Mouse (Mus musculus): ENCODE results near the gene Slc25a53. TPM values are rescaled to one million over a fixed set of nuclear protein-coding genes. Genes with fewer than 3 reads are reported as not detected.
A peak's percentile ranks its signal among the peaks of the same experiment; 100 is the strongest.

Slc25a53 gene
- 6.7 and 8.0 TPM in 2 replicates for polyA plus RNA-seq (2011; ENCODE audit: insufficient read length, low read depth, missing spikeins)

GRCm38 (mm10) chrX:137038000-137038483 lies at the start of gene Slc25a53:
Gene Slc25a53, minus strand, starts transcription at chrX:137038302.
- Histone ChIP-seq H3K4me3 (ENCODE audit: insufficient read depth, low read length) (peak within 1 kb of the TSS; percentile 96), H3K27ac (ENCODE audit: insufficient read depth, low read length) (peak within 1 kb of the TSS; percentile 93), H3K4me1 (ENCODE audit: control insufficient read depth, insufficient read depth, low read length) (no peaks in the 10 kb centered on the region)
- no peak for TF ChIP-seq CTCF (IDR thresholded peaks at IDR 0.05; ENCODE audit: borderline replicate concordance, insufficient read depth, low read length)

GRCm38 (mm10) chrX:137063202-137063601 lies 25.1 kb upstream of the Slc25a53 start:
- Histone ChIP-seq H3K4me1 (ENCODE audit: control insufficient read depth, insufficient read depth, low read length) (no peaks in the 10 kb centered on the region), H3K27ac (ENCODE audit: insufficient read depth, low read length) (no peak overlapping the region), H3K4me3 (ENCODE audit: insufficient read depth, low read length) (no peak overlapping the region)
- TF ChIP-seq POLR2A (IDR thresholded peaks at IDR 0.05; ENCODE audit: low read depth, low read length) (no peak), CTCF (IDR thresholded peaks at IDR 0.05; ENCODE audit: borderline replicate concordance, insufficient read depth, low read length) (no peak)

GRCm38 (mm10) chrX:137049425-137050225 lies 11.5 kb upstream of the Slc25a53 start, which contains the start of gene Fam199x:
Gene Fam199x, plus strand, starts transcription at chrX:137049594.
- no peak within 1 kb of the TSS for H3K27ac ChIP-seq (ENCODE audit: insufficient read depth, low read length)
- no peaks in the 10 kb centered on the region for H3K4me1 ChIP-seq (ENCODE audit: control insufficient read depth, insufficient read depth, low read length)
- H3K4me3 ChIP-seq (ENCODE audit: insufficient read depth, low read length), result peak within 1 kb of the TSS; percentile 76
- TF ChIP-seq CTCF (IDR thresholded peaks at IDR 0.05; ENCODE audit: borderline replicate concordance, insufficient read depth, low read length) (0 out of 2 replicates have a peak, but pooled peaks have one; percentile 11), POLR2A (IDR thresholded peaks at IDR 0.05; ENCODE audit: low read depth, low read length) (peak; percentile 41; the same call in 1 of the 2 replicates)

GRCm38 (mm10) chrX:137049060-137049424 lies 10.9 kb upstream of the Slc25a53 start:
- H3K4me3 ChIP-seq (ENCODE audit: insufficient read depth, low read length), result peak overlapping the region; percentile 15
- no peaks in the 10 kb centered on the region for H3K4me1 ChIP-seq (ENCODE audit: control insufficient read depth, insufficient read depth, low read length)
- TF ChIP-seq POLR2A (IDR thresholded peaks at IDR 0.05; ENCODE audit: low read depth, low read length) (no peak), CTCF (IDR thresholded peaks at IDR 0.05; ENCODE audit: borderline replicate concordance, insufficient read depth, low read length) (no peak)
- H3K27ac ChIP-seq (ENCODE audit: insufficient read depth, low read length), result no peak overlapping the region

GRCm38 (mm10) chrX:137038502-137038901 lies 400 bp upstream of the Slc25a53 start:
- no peak overlapping the region for H3K27ac ChIP-seq (ENCODE audit: insufficient read depth, low read length)

GRCm38 (mm10) chrX:137037470-137037999 lies 567 bp downstream of the Slc25a53 start:
- Histone ChIP-seq H3K4me3 (ENCODE audit: insufficient read depth, low read length) (peak overlapping the region; percentile 96), H3K4me1 (ENCODE audit: control insufficient read depth, insufficient read depth, low read length) (no peaks in the 10 kb centered on the region), H3K27ac (ENCODE audit: insufficient read depth, low read length) (no peak overlapping the region; the same call in 1 of the 2 replicates)
- TF ChIP-seq CTCF (IDR thresholded peaks at IDR 0.05; ENCODE audit: borderline replicate concordance, insufficient read depth, low read length) (no peak), POLR2A (IDR thresholded peaks at IDR 0.05; ENCODE audit: low read depth, low read length) (0 out of 2 replicates have a peak, but pooled peaks have one; percentile 45)

More at GRCm38 (mm10) chrX:137038502-137038901, 400 bp upstream of the Slc25a53 start:
- H3K4me3 ChIP-seq (ENCODE audit: insufficient read depth, low read length), result peak overlapping the region; percentile 96; the same call in 1 of the 2 replicates
- no peaks in the 10 kb centered on the region for H3K4me1 ChIP-seq (ENCODE audit: control insufficient read depth, insufficient read depth, low read length)
- no peak for TF ChIP-seq POLR2A (IDR thresholded peaks at IDR 0.05; ENCODE audit: low read depth, low read length)
- no peak for TF ChIP-seq CTCF (IDR thresholded peaks at IDR 0.05; ENCODE audit: borderline replicate concordance, insufficient read depth, low read length)

GRCm38 (mm10) chrX:137034322-137034721 lies 3.8 kb downstream of the Slc25a53 start:
- H3K27ac ChIP-seq (ENCODE audit: insufficient read depth, low read length), result no peak overlapping the region
- TF ChIP-seq CTCF (IDR thresholded peaks at IDR 0.05; ENCODE audit: borderline replicate concordance, insufficient read depth, low read length), result no peak
- TF ChIP-seq POLR2A (IDR thresholded peaks at IDR 0.05; ENCODE audit: low read depth, low read length), result no peak
- no peak overlapping the region for H3K4me3 ChIP-seq (ENCODE audit: insufficient read depth, low read length)
- H3K4me1 ChIP-seq (ENCODE audit: control insufficient read depth, insufficient read depth, low read length), result no peaks in the 10 kb centered on the region

- Histone ChIP-seq H3K27ac (ENCODE audit: insufficient read depth, low read length) (no peak overlapping the region), H3K4me1 (ENCODE audit: control insufficient read depth, insufficient read depth, low read length) (no peaks in the 10 kb centered on the region), H3K4me3 (ENCODE audit: insufficient read depth, low read length) (no peak overlapping the region)
- no peak for TF ChIP-seq CTCF (IDR thresholded peaks at IDR 0.05; ENCODE audit: borderline replicate concordance, insufficient read depth, low read length)
- TF ChIP-seq POLR2A (IDR thresholded peaks at IDR 0.05; ENCODE audit: low read depth, low read length), result no peak
These were observed 6.4 kb downstream of the Slc25a53 start for GRCm38 (mm10) chrX:137031726-137032125.

- Histone ChIP-seq H3K4me3 (ENCODE audit: insufficient read depth, low read length) (no peak overlapping the region), H3K4me1 (ENCODE audit: control insufficient read depth, insufficient read depth, low read length) (no peaks in the 10 kb centered on the region)
- TF ChIP-seq POLR2A (IDR thresholded peaks at IDR 0.05; ENCODE audit: low read depth, low read length), result no peak
- no peak for TF ChIP-seq CTCF (IDR thresholded peaks at IDR 0.05; ENCODE audit: borderline replicate concordance, insufficient read depth, low read length)
These were observed 7.2 kb downstream of the Slc25a53 start for GRCm38 (mm10) chrX:137030916-137031315.

GRCm38 (mm10) chrX:137019310-137019709 lies 18.8 kb downstream of the Slc25a53 start:
- TF ChIP-seq POLR2A (IDR thresholded peaks at IDR 0.05; ENCODE audit: low read depth, low read length) (no peak), CTCF (IDR thresholded peaks at IDR 0.05; ENCODE audit: borderline replicate concordance, insufficient read depth, low read length) (no peak)
- H3K27ac ChIP-seq (ENCODE audit: insufficient read depth, low read length), result no peak overlapping the region
- no peaks in the 10 kb centered on the region for H3K4me1 ChIP-seq (ENCODE audit: control insufficient read depth, insufficient read depth, low read length)
- H3K4me3 ChIP-seq (ENCODE audit: insufficient read depth, low read length), result no peak overlapping the region

More at GRCm38 (mm10) chrX:137030916-137031315, 7.2 kb downstream of the Slc25a53 start:
- no peak overlapping the region for H3K27ac ChIP-seq (ENCODE audit: insufficient read depth, low read length)
